Mouse (Mus musculus): ENCODE measurements around the gene Rab7. TPM values are rescaled to one million over a fixed set of nuclear protein-coding genes. Genes with fewer than 3 reads are reported as not detected.

Gene Rab7
- 172 to 205 TPM (median 180 TPM) in 4 replicates for total RNA-seq (2023; ENCODE audit: inconsistent age)

GRCm38 (mm10) chr6:88044577-88045405, at the start of gene Rab7:
Gene Rab7 (minus strand): TSS chr6:88045270.

DNA sequence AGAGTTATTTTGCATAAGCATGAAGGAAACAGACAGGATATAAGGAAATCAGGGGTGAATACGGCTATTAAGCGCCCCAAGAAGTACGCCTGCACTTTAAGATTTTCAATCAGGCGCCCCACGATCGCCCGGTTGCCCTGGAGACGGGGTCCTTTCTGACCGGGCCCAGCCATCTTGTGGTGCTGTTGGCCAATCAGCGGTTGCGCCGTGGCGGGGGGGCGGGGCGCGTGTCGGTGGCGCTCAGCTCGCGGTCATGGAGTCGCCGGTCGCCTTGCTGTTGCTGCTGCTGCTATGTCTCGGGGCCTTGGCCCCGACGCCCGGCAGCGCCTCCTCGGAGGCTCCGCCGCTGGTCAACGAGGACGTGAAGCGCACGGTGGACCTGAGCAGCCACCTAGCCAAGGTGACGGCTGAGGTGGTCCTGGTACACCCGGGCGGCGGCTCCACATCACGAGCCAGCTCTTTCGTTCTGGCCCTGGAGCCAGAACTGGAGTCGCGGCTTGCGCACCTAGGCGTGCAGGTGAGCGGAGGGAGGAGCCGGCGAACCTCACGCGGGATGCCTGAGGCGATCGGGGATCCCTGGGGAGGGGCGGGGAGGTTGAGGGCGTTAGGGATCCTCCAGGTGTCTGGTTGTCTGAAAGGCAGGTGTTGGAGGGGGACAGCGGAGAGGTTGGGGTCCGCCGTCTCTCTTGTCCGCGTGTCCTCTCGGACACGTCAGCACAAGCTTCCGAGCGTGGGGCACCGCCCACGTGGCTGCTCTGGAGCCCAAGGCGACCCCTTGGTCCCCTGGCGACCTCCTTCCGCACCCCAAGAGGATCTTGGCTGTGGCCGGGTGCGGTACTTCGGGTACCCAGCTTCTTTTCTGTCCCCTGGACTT, 39.4 kb upstream of the Rab7 start, which contains the start of gene Rpn1:
Gene Rpn1, plus strand, starts transcription at position 205 of the 874 bp plus-strand sequence.

GRCm38 (mm10) chr6:87981547-87982256, 63.4 kb downstream of the Rab7 start, which contains the start of gene H1fx:
Gene H1fx (minus strand): TSS chr6:87981637.

Other genes with a start within 250 kb of the Rab7 start
- 38.7 to 63.6 TPM (median 58.1 TPM) in 4 replicates for gene Rab43, start 233.1 kb downstream of the Rab7 start, total RNA-seq (2023; ENCODE audit: inconsistent age)
- gene Gm45140, start 209.5 kb downstream of the Rab7 start, total RNA-seq (2023; ENCODE audit: inconsistent age): 3.3 to 9.1 TPM (median 5.8 TPM) in 4 replicates
- 88.7 to 106 TPM (median 102 TPM) in 4 replicates for gene Isy1, start 206.5 kb downstream of the Rab7 start, total RNA-seq (2023; ENCODE audit: inconsistent age)
- 577 to 630 TPM (median 588 TPM) in 4 replicates for gene Cnbp, start 194.2 kb downstream of the Rab7 start, total RNA-seq (2023; ENCODE audit: inconsistent age)
- gene Copg1, start 157.5 kb downstream of the Rab7 start, total RNA-seq (2023; ENCODE audit: inconsistent age): 135 to 152 TPM (median 137 TPM) in 4 replicates
- gene Hmces, start 131.3 kb downstream of the Rab7 start, total RNA-seq (2023; ENCODE audit: inconsistent age): 104 to 116 TPM (median 110 TPM) in 4 replicates
- gene H1fx, start 63.6 kb downstream of the Rab7 start, total RNA-seq (2023; ENCODE audit: inconsistent age): 1.3 to 2.3 TPM (median 1.7 TPM) in 4 replicates
- 96.8 to 137 TPM (median 108 TPM) in 4 replicates for gene Rpn1, start 39.2 kb upstream of the Rab7 start, total RNA-seq (2023; ENCODE audit: inconsistent age)
- gene Gata2, start 148.6 kb upstream of the Rab7 start, total RNA-seq (2023; ENCODE audit: inconsistent age): 0.33 to 2.6 TPM (median 0.74 TPM) in 4 replicates
- not detected in 4 replicates for gene Dnajb8, start 177.0 kb upstream of the Rab7 start, total RNA-seq (2023; ENCODE audit: inconsistent age)

All from B cell, adult (primary cell).